Mouse (Mus musculus): ENCODE data around the gene Rtn4rl1.

Rtn4rl1 gene

GRCm38 (mm10) chr11:75296406-75297005 lies 102.9 kb downstream of the Rtn4rl1 start:
- no peak for DNase-seq (ENCODE audit: low read depth, low spot score)

GRCm38 (mm10) chr11:75297631-75298030 lies 104.0 kb downstream of the Rtn4rl1 start:
- DNase-seq (ENCODE audit: low read depth, low spot score): no peak

GRCm38 (mm10) chr11:75298491-75298890 lies 104.9 kb downstream of the Rtn4rl1 start:
- no peak for DNase-seq (ENCODE audit: low read depth, low spot score)

- no peak for DNase-seq (ENCODE audit: low read depth, low spot score)
Measured at GRCm38 (mm10) chr11:75299786-75300185, 106.2 kb downstream of the Rtn4rl1 start.

- no peak for DNase-seq (ENCODE audit: low read depth, low spot score)
Measured at GRCm38 (mm10) chr11:75300954-75301353, 107.4 kb downstream of the Rtn4rl1 start.

- DNase-seq (ENCODE audit: low read depth, low spot score): no peak
Measured at GRCm38 (mm10) chr11:75304797-75305196, 111.2 kb downstream of the Rtn4rl1 start.

- no peak for DNase-seq (ENCODE audit: low read depth, low spot score)
Measured at GRCm38 (mm10) chr11:75308650-75309049, 115.1 kb downstream of the Rtn4rl1 start.

- DNase-seq (ENCODE audit: low read depth, low spot score): no peak
Measured at GRCm38 (mm10) chr11:75310813-75311212, 117.2 kb downstream of the Rtn4rl1 start.

- DNase-seq (ENCODE audit: low read depth, low spot score): no peak
Measured at GRCm38 (mm10) chr11:75311751-75312150, 118.2 kb downstream of the Rtn4rl1 start.

- DNase-seq (ENCODE audit: low read depth, low spot score): no peak
Measured at GRCm38 (mm10) chr11:75313834-75314233, 120.3 kb downstream of the Rtn4rl1 start.

Data from skeletal muscle tissue, adult 2 months (tissue).